Mouse (Mus musculus) hindlimb bud, embryonic 11.5 days (tissue): ENCODE data around the gene Cyp11a1.

Experiments used
- DNase-seq: peaks from one replicate; pipeline ENCODE4 v3.0.0-alpha.2; 2012; ENCODE audit warnings: low read depth, low spot score; ENCODE audit errors: extremely low spot score

Gene Cyp11a1

DNA sequence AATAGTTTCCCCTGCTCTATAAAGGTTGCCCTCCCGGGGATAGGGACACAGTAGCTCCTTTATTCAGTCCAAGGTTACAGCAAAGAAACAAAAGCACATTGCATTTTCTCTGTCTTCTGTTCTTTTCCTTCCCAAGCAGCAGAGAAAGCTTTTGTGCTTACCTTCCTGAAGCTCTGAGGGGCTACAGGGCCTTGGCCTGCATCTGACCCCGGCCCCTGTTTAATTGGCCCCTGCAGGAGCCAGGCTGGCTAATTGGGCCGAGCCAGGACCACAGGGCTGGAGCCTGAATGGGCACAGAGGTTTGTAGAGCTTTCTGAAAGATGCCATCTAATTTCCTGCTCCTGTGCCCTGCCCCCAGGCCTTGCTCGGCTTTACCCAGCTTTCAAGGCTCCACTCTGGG is 34.8 kb downstream of the Cyp11a1 start:
- no peak for DNase-seq

DNA sequence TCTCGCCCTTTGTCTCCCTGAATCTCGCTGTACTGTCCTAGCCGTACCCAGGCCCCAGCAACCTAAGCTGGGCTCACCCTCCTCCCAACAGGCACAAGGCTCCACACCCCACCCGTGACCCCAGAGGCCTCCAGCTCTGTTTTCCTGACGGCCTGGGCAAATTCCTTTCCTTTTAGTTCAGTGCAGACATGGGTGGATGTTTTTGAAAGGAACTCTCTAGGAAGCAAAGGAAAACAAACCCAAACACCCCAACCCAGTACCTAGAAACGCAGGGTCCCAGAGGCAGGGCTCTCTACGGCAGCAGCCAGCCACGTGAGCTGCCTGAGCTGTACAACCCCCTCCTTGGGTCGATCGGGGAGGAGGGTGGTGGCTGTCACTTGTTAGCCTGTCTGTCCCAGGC is 36.2 kb downstream of the Cyp11a1 start:
- DNase-seq, result no peak

DNA sequence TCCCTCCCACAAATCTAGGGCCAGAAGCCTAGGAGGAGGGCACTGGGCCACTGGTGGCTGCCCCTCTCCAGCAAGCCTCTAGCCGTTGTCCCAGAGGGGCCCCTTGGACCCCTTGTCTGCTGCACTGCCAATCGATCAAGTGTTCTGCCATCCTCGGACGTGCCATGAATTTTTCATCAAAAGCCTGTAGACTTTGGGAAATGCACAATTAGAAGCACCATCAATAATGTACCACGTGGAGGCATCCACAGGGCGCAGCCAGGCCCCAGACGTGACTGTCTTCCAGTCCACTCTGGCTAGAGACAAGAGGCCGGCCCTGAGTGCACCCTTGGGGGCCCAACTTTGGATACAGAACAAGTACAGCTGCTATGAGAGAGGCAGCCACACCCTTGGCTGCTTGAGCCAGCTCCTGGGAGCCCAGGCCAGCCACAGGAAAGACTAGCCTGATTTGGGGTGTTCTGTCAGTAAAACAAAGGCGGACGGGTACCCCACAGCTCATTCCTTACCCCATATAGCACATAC is 37.3 kb downstream of the Cyp11a1 start:
- no peak for DNase-seq

DNA sequence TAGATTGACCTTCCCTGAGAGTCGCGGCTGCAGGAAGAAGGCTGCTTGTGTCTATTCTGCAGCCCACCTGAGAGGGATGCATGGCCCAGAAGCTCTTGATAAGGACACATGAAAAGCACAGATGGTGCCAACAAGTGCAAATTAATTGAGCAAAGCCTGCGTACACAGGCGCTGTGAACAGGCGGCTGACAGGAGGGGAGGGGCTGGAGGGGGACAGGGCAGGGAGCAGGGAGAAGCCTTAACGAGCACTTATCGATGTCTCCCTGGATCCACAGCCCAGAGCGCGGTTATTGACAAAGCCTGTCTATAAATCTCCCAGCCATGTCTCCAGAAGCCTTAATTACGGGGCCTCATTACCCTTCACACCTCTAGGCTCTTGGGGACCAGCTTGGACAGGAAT is 38.6 kb downstream of the Cyp11a1 start:
- DNase-seq, result no peak

DNA sequence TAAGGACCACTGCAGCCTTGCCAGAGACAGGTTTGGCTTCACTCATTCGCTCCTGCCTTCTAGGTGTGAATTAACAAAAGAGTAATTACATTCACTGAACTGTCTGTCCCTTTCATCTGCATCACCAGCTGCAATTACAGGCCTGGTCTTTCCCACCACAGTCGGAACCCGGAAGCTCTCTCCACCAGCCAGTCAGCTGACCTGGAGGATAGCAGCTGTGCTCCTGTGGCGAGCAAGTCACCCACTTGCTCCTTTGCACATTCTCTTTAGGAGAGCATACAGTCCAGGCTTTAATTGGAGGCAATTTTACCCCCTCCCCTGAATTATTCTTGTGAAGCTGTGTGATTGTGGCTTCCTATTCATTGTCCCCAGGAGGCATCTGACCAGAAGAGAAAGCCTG is 39.4 kb downstream of the Cyp11a1 start:
- DNase-seq, result no peak

DNA sequence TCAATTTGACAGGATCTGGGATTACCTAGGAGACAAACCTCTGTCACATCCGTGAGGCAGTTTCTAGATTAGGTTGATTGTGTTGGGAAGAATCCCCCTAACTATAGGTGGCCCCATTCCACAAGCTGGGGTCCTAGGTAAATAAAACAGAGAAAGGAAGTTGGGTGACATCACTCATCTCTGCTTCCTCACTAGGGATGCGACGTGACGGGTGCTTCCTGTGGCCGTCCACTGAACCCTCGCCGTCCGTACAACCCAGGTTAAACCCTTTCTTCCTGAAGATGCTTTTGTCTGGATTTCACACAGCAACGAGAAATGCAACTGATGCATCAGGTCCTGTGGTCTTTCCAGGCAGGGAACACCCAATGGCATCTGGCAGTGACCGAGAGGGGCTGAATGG is 40.9 kb downstream of the Cyp11a1 start:
- no peak for DNase-seq

DNA sequence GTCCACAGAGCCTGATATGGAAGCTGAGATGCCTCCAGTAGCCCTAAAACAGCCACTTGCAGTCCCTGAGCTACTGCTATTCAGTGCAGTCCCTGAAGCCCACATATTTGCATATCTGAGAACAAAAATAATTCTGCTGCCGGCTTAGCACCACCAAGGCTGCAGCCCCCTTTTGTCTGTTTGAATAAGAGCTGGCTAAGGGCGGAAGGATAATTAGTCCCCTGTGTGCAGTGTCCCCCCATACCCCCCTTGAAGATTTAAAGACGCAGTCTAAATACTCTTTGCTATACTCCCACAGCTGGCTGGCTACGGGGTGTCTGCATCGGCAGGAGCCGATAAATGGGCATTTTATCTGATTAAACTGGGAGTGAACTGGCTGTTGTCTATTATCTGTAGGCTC is 42.4 kb downstream of the Cyp11a1 start:
- no peak for DNase-seq

DNA sequence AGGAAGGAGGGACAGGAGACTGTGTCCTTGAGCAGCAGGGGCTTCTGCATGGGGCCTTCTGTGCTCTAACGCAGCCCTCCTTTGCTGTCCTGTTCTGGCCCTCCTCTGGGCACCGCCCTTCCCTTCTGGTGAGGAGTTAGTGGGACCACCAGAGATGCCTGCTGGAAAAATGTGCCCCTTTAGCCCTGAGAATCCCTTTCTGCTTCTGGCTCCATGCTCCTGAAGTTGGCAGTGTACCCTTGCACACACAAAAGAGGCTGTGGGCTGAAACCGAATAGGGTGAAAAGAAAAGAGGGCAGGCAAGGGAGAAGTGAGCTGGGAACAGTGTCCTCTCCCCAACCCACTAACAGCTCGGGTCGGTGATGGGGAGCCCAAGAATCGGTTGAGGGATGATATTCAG is 43.0 kb downstream of the Cyp11a1 start:
- DNase-seq, result no peak

DNA sequence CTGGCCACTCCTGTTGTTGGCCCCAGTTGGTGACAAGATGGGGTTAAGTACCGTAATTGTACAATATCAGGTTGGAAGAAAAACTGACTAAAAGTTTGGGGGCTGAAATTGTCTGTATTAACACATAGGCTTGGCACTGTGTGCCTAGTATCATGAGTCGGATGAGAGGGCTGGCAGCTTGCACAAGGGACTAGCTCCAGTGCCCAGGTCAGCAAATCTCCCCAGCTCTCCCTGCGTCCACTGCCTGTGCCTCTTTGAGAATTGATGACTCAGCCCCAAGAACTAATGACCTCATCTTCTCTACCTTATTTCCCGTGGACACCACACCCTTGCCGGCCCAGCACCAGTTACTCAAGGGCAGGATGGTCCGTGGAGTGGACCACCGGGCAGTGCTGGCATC is 43.6 kb downstream of the Cyp11a1 start:
- no peak for DNase-seq

DNA sequence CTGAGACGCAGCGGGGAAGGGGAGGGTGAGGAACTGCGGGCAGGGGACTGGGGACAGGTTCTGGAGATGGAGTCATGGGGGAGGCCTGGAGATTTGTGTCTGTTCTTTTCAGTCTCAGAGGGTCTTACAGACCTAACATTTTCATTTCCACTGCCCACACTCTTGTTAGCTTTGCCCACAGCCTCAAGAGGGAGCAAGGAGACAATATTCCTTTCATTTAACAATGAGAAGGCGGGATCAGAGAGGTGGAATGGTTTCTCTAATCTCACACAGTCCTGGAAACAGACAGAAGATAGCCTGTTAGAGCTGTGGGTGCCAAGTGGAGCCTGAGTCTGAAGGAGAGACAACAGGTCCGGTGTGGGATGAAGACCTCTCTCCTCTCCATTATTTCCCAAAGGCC is 45.7 kb downstream of the Cyp11a1 start:
- DNase-seq, result no peak

DNA sequence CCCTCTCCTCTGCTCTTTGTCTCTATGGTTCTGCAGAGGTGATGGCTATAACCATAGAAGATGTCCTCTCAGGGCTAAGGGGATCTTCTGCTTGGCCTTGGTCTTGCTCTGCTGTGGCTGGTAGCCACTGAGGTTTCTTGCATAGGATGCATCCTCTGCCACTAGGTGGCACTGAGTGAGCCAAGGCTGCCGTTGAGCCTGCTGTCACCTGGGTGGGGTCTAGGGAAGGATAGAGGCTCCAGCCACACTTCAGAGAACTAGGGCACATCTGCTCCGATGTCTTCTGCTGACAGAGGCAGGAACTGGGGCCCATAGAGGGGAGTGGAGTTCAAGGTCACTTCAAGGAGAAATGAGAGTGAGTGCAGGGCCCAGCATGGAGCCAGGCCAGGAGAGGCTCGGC is 46.9 kb downstream of the Cyp11a1 start:
- no peak for DNase-seq

DNA sequence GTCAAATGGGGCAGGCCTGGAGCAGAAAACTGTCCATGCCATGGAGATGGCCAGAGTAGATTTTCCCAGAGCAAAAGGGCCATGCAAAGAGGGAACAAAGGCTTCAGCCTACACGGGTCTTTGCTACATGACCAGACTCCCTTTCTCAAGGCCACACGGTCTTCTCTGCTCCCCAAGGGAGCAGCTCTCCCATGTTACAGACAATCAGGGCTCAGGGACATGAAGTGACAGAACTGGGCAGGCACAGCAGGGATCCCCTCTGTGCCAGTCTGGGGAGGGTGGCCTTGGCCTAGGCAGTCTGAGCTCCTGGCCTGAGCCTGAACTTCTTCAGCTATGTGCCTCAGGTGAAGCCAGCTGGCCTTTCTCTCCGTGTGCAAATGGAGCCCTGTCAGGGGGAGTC is 47.3 kb downstream of the Cyp11a1 start:
- no peak for DNase-seq

DNA sequence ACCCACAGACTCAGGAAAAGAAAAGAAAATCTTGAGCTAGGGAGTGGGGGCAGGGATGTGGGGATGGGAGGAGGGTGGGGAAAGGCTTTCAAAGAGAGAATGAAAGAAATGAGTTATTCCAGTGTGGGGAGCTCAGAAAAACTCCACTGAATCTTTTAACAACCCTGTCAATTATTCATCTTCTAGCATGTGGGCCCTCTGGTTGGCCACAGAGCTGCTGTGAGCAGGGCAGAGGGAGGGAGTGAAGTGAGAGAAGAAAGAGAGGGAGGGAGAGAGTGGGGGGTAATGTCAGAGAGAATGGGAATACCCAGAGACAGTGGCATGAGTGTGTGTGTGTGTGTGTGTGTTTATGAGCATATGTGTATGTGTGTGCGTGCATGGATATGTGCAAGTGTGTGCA is 47.8 kb downstream of the Cyp11a1 start:
- DNase-seq, result no peak

DNA sequence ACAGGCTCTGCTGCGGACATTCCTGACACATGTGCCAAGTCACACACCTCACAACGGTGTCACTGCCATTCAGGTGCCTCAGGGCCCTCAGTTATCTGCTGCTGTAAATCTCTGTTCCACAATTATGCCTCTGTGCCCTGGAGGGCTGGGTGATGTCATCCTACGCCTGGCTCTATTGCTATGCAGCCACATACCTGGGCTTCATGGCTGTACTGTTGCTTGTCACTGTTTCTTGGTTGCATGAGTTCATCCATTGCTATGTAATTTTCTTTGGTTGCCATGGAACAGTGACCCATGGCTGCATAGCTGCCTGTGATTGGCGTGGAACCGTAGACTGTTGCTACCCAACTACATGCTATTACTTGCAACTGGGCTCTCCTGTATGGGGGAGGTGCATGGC is 49.5 kb downstream of the Cyp11a1 start:
- DNase-seq, result no peak

DNA sequence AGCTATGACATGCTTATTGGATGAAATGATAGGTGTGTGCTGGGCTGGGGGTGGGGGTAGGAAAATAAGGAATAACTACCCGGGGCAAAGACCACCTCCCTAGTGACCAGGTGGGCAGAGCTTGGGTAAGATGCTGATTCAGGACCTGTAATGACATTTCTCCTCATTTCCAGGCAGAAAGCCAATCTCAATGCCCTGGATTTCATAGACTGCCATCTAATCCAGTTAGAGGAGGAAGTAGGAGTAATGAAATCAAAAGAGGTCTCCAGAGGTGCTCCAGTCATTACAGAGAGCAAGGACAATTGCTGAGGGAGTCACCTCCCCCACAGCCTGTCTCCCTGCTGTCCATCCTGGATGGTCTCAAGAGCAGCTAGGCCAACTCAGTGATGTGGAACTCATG is 53.7 kb downstream of the Cyp11a1 start:
- no peak for DNase-seq

DNA sequence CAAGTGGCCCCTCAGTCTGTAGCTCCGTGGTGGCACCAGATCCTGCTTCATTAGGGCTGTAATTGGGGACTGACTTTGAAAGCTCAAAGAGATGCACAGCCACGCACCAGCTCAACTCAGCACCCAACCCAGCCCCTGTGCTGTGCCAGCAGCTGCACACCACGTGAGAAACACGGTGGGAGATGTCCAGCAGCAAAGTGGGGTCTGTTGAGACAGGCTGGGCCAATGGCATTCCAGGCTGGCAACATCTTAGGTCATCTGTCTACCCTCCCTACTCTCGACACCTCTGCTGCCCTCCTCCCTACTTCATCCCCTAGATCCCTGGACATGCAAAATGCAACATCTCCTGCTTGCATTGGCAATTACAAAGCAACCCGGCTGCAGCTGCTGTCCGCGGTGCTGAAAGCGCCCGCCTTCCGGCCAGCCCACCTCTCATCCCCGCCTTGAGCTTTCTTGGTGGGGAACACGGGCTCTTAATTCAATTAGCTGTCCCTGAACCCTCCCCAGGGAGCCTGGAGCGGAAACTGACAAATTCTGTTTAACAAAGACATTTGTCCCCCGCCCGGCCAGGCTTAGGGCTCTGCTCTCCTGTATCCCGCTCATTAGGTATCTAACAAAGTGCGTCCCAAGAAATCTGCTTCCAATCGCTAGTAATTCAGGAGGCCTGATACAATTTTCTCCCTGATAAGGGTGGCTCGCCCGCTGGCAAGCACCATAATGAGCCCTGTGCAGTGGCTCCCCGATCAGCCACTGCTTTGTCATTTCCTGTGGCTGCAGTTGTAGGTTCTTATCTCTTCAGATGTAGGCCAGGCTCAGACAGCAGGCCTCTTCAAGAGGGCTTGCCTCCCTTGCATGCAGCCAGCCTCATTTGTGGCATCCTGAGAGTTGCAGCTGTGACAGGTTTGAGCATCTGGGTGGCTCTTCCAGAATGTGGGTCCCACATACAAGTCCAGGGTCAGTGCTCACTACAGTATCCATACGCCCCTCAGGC is 54.8 kb downstream of the Cyp11a1 start:
- no peak for DNase-seq

DNA sequence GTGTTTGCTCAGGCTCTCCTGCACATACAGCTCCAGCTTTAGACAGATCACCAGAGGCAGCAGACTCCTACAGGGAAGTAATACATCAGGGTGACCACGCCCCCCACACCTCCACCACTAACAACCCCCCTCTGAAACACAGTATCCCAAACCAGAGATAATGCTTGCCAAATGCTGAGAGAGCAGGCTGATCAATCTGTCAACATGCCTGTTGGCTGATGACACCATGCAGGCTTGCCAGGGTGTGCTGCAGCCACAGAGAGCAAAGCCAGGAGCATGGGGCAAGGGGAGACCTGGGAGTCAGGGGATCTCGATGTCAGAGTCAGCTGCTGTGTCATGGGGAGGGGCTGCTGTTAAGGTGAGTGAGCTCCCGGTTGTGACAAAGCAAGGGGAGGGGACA is 57.3 kb downstream of the Cyp11a1 start, which contains the start of gene Stra6:
Stra6 (plus strand) TSS at position 258 of the 400 bp plus-strand sequence.
- DNase-seq, result no peak

DNA sequence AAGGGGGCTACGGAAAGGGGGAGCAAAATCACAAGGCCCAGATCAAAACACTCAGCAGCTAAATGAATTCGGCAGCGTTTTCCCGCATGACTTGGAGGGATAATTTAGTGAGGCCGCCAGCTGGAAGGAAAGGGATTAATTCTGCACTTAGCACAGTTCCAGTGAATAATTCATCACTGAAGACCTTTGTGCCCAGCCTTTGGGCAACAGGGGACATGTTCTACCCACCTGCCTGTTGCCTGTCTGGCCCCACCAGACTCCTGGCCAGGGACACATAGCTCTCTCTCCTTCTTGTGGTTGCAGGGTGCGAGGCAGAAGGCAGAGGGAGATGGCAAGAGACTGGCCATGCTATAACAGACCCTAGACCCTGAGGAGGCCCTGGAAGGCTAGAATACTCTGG is 59.3 kb downstream of the Cyp11a1 start:
- DNase-seq, result no peak

DNA sequence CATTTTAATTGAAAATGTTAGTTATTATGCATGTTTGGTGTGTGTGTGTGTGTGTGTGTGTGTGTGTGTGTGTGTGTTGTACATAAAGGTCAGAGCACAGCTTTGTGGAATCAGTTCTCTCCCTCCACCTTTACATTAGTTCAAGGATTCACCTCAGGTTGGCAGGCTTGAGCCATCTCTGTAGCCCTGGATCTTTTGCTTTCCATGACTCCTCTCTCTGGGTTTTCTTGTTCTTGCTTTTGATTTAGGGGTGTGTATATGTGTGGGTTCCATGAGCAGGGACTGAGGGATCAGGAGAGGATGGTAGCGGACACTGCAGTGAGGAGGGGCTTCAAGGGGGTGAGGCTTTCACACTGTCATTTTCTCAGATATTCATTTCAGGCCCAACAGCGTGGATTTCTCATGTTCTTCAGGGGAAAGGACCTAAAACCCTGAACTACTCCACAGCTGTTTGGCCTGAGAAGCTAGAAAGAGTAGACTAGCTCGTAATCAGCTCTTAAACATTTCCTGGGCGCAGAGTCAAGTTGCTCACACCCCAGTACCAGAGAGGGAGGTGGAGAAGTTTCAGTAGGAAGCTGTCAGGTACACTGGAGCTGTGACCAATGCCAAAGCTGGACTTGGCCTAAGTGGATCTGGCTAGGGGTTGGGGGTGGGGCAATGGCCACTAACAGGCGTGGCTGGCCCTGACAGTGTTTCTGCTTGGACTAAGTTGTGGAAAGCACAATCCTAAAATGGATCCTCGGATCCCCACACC is 59.9 kb downstream of the Cyp11a1 start:
- no peak for DNase-seq

DNA sequence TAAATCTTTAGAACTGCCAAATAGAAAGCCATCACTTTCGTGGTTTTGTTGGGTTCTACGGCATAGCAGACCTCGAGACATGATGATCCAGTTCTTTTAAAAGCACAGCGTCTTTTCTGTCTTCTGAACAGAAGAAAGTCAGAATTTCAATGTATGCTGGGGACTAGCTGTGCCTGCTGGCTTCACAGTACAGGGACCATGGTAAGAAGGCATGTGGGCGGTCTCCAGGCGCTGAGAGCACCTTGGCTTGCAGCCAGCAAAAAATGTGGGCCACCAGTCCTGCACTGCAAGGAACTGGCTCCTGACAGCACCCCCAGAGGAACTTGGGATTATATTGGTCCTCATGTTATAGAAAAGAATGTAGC is 60.5 kb downstream of the Cyp11a1 start:
- no peak for DNase-seq

DNA sequence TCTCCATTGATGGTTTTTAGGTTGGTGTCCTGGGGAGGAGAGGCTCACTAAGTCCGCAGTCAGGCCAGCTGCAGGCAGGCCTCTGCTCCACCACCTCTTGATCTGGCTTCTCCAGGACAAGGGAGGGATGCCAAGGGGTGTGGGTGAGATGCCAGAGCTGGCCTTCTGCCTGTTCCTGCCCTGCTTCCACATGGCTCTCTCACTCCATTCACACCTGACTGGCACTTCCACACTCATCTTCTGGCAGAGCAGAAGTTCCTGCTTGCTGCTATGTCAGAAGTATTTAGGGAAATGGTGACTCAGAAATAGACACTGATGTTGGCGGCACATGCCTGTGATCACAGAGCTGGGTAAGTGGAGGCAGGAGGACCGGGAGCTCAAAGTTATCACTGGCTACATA is 61.3 kb downstream of the Cyp11a1 start:
- DNase-seq, result no peak

DNA sequence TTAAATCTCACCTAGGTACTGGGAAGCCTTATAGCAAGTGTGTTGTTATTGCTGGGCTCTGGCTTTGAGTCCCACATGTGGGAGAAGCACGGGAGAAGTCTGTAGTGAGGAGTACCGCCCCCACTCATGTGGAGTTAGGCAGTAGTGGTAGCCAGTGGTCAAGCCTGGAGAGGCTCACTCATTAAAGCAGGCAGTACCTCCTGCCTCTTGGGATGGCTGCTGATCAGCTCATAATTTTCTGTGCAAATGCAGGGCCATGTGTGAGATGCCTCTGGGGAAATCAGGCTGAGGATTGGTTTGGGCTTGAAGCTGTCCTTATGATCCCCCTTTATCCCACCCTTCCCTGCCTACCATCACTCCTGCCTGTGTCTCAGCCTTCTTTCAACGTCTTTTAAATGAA is 68.3 kb downstream of the Cyp11a1 start:
- no peak for DNase-seq
